Mouse (Mus musculus) G1E (cell line): Measurements from ENCODE around the gene Thy1.

Experiments used
- CTCF ChIP-seq: IDR thresholded peaks from 2 replicates; pipeline ENCODE4 v1.5.1; 2012; ENCODE audit warnings: low read depth, low read length, inconsistent platforms, mixed read lengths
- GATA1 ChIP-seq: IDR thresholded peaks from 2 replicates; pipeline ENCODE4 v1.6.1; 2012; ENCODE audit warnings: borderline replicate concordance, low read length, inconsistent platforms, mixed read lengths
- TAL1 ChIP-seq: conservative IDR thresholded peaks from 2 replicates; pipeline ENCODE4 v1.6.1; 2012; ENCODE audit warnings: low read depth, low read length, inconsistent platforms, mixed read lengths

GRCm38 (mm10) chr9:44029580-44030236 is 13.5 kb upstream of the Thy1 start:
- TF ChIP-seq CTCF (no peak), GATA1 (no peak), TAL1 (no peak)
